Mouse (Mus musculus) spleen, adult 2 months (tissue): ENCODE data around the gene Cbarp.

ENCODE experiments used
- CTCF ChIP-seq: fragments of 200-500 bp; IDR thresholded peaks from 2 replicates; pipeline ENCODE4 v1.5.1; 2011; ENCODE audit warnings: mild to moderate bottlenecking, inconsistent platforms; ENCODE audit not compliant: insufficient read depth, insufficient read length, insufficient replicate concordance; ENCODE audit errors: extremely low read depth
- POLR2A ChIP-seq: fragments of 200-500 bp; IDR thresholded peaks from 2 replicates; pipeline ENCODE4 v1.6.1; 2011; ENCODE audit warnings: low read depth, low read length, inconsistent platforms

DNA sequence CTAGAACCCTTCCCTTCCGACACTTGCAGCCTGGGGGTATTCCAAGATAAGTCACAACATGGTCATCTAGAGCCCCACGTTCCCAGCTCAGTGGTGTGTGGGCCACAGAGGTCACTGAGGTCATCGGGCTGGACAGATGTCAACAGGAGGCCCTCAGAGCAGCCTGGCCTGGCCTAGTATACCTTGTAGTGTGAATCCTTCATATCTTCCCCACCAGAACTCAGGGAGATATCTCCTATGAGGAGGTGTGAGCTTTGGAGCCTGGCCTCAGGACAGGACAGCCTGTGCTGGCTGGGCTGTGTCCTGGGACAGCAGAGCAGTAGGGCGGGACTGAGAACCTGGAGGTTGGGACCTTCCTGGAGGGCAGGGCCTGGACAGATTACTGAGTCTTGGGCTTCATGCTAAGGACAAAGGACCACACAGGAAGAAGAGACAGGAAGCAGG, 6.0 kb upstream of the Cbarp start:
- TF ChIP-seq CTCF (no peak), POLR2A (no peak)
